Mouse (Mus musculus) spleen, adult 2 months (tissue): ENCODE results near the gene B4galt5. TPM values are rescaled to one million over a fixed set of nuclear protein-coding genes. Genes with fewer than 3 reads are reported as not detected.

ENCODE experiments used
- DNase-seq, 2 experiments: peaks; one replicate each; pipeline versions ENCODE4 v3.0.0 to v3.0.0-alpha.2; 2012 to 2021; ENCODE audit warnings: low spot score in 2 of 2, low read depth in 1 of 2
- H3K27ac ChIP-seq: fragments of 200-500 bp; 2 replicates; pipeline ENCODE4 v1.5.1; 2012; ENCODE audit warnings: low read length, inconsistent platforms; ENCODE audit not compliant: insufficient read depth
- H3K27me3 ChIP-seq: fragments of 200-500 bp; 2 replicates; pipeline ENCODE4 v1.6.1; 2012; ENCODE audit warnings: mild to moderate bottlenecking, moderate library complexity, low read length, inconsistent platforms; ENCODE audit not compliant: control insufficient read depth, insufficient read depth
- H3K36me3 ChIP-seq: fragments of 200-500 bp; 2 replicates; pipeline ENCODE4 v1.6.1; 2012; ENCODE audit warnings: mild to moderate bottlenecking, low read length, inconsistent platforms; ENCODE audit not compliant: control insufficient read depth, insufficient read depth
- H3K4me1 ChIP-seq: fragments of 200-500 bp; 2 replicates; pipeline ENCODE4 v1.6.1; 2011; ENCODE audit warnings: inconsistent platforms; ENCODE audit not compliant: control insufficient read depth, insufficient read depth, insufficient read length
- H3K4me3 ChIP-seq: fragments of 200-500 bp; 2 replicates; pipeline ENCODE4 v1.5.1; 2011; ENCODE audit warnings: mild to moderate bottlenecking, inconsistent platforms; ENCODE audit not compliant: insufficient read depth, insufficient read length; ENCODE audit errors: extremely low read depth
- CTCF ChIP-seq: fragments of 200-500 bp; IDR thresholded peaks from 2 replicates; pipeline ENCODE4 v1.5.1; 2011; ENCODE audit warnings: mild to moderate bottlenecking, inconsistent platforms; ENCODE audit not compliant: insufficient read depth, insufficient read length, insufficient replicate concordance; ENCODE audit errors: extremely low read depth
- POLR2A ChIP-seq: fragments of 200-500 bp; IDR thresholded peaks from 2 replicates; pipeline ENCODE4 v1.6.1; 2011; ENCODE audit warnings: low read depth, low read length, inconsistent platforms
- WGBS: fragments of 180-500 bp; shearing (Covaris S2); methylation state at CpG from one replicate; pipeline ENCODE4 v1.1.7; 2018; 5-methylcytosine and 5-hydroxymethylcytosine counted together
- polyA plus RNA-seq: library from polyadenylated mRNA; depleted of rRNA; stranded (reverse); fragments of >200 nt; gene quantifications from 2 replicates; pipeline ENCODE4 v1.2.3, GENCODE M21; 2012

Gene B4galt5
- polyA plus RNA-seq, 1 experiment: 20.5 TPM

DNA sequence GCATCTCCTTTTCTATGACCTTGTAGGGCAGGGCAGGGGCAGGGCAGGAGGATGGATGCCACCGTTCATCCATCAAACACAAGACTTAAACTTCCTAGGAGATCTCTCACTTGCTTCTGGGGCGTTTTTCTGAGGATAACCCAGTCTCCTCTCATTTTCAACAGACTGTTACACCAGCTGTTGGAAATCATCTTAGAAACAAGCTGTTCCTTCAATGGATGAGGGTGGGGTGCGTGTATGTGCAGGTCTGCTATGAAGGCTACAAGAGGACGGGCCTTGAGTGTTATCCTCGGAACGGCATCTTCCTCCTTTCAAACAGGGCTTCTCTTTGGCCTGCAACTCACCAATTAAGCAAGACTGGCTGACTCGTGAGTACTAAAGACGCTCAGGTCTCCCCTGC, 34.5 kb downstream of the B4galt5 start:
- TF ChIP-seq CTCF (no peak), POLR2A (no peak)
- no peak for DNase-seq
- Histone ChIP-seq H3K36me3 (peaks cover 9% of the 10 kb centered on the region), H3K27me3 (no peaks in the 10 kb centered on the region), H3K4me1 (peaks cover 28% of the 10 kb centered on the region; the same call in 1 of the 2 replicates), H3K27ac (no peak overlapping the region; the same call in 1 of the 2 replicates), H3K4me3 (no peak overlapping the region)
- WGBS: 86% methylated on average over 8 of the region's 8 CpGs

DNA sequence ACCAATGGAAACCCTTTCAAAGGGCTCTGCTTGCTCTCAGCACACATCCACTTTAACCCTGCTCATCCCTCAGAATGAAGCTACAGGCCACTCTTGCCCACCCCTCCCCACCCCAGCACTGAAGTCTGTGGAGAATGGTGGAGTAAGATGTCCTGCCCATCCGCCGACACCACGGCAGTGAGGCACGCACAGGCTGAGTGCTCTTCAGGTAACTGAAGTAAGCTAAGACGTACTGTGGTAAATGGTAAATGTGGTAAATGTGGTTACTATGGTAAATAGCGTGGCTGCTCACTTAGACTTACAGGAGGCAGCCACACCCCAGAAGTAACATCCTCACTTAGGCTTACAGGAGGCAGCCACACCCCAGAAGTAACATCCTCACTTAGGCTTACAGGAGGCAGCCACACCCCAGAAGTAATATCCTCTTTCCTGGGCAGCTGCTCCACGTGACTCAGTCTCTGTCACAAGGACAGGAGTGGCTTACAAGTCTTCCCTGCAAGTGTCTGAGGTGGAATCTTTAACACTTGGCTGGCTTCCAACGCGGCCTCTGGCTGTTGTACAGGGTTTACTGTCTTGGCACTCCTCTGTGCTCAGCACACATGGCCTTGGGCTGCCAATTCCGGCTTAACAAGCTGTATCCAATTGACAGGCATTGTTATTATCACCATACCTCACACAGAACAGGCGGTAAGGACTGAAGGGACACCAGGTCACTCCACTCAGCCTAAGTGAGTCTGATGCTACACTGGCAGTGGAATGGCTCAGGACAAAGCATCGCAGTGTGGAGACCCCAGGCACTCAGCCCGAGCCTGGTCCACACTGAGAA, 35.3 kb downstream of the B4galt5 start:
- no peaks in the 10 kb centered on the region for H3K27me3 ChIP-seq
- H3K4me1 ChIP-seq: peaks cover 22% of the 10 kb centered on the region; the same call in 1 of the 2 replicates
- 51% methylated on average over 13 of the region's 13 CpGs for WGBS
- peaks cover 16% of the 10 kb centered on the region for H3K36me3 ChIP-seq
- no peak for TF ChIP-seq POLR2A
- no peak for TF ChIP-seq CTCF
- DNase-seq: peak; percentile 21 to 28
- peak overlapping the region; percentile 2 for H3K27ac ChIP-seq
- no peak overlapping the region for H3K4me3 ChIP-seq

DNA sequence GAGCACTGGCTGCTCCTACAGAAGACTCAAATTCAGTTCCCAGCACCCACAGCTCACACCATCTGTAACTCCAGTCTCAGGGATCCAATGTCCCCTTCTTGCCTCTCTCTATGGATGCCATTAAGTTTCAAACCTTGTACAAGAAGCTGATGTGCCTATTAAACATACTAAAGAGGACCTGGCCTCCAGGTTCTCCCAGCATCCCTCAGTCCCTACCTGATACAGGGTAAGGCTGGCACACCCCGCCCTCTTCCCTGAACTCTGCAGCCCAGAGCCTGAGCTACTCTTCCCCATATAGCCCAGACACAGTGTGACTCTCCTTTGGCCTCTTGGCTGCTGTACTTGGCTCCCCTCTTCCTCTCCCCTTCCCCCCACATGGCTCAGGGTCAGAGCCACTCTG, 38.9 kb downstream of the B4galt5 start:
- Histone ChIP-seq H3K27me3 (no peaks in the 10 kb centered on the region), H3K36me3 (peaks cover 31% of the 10 kb centered on the region), H3K27ac (no peak overlapping the region), H3K4me1 (peaks cover 22% of the 10 kb centered on the region; the same call in 1 of the 2 replicates), H3K4me3 (no peak overlapping the region)
- TF ChIP-seq POLR2A (no peak), CTCF (no peak)
- DNase-seq: no peak
- WGBS: 96% methylated on average over 1 of the region's 1 CpGs

DNA sequence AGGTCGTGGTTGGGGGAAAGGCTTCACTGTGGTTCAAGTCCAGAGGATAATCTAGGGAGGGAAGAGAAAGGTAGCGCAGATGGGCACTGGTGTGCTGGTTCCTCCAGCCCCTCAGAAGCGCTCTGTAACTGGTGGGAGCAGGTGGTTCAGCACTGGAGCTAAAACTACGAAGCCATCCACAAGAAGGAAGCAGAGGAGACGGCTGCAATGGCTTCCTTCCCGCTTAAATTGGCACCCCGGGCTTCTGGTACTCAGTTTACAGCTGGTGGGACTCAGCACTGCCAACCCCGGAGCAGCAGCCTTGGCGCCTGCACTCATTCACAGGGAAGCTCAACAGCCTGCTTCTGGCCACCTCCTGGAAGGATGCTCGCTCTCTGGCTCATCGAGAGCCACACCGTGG, 39.7 kb downstream of the B4galt5 start:
- DNase-seq: no peak
- Histone ChIP-seq H3K4me3 (no peak overlapping the region), H3K36me3 (peaks cover 38% of the 10 kb centered on the region), H3K4me1 (peaks cover 14% of the 10 kb centered on the region; the same call in 1 of the 2 replicates), H3K27ac (no peak overlapping the region), H3K27me3 (no peaks in the 10 kb centered on the region)
- 87% methylated on average over 12 of the region's 12 CpGs for WGBS
- TF ChIP-seq POLR2A: no peak

DNA sequence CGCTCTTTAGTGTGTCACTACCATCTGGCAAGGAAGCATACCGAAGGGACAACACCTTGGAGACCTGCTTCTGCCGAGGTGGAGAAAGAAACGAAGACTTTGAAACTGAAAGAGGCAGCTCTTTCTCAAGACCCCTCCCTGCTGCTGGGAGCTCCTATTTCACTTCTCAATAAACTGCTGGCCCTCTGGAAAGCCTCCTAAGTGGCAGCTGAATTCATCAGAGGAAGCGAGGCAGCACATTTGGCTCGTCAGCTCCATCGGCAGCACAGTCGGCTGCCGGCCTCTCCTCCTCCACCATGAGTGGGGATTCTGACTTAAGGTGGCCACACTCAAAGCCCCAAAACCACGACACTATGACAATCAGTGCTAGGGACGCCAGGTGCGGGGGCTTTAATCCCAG, 41.3 kb downstream of the B4galt5 start:
- WGBS: 70% methylated on average over 12 of the region's 12 CpGs
- Histone ChIP-seq H3K27me3 (no peaks in the 10 kb centered on the region), H3K4me1 (no peaks in the 10 kb centered on the region), H3K36me3 (peaks cover 47% of the 10 kb centered on the region), H3K27ac (no peak overlapping the region), H3K4me3 (no peak overlapping the region)
- DNase-seq: no peak
- TF ChIP-seq POLR2A (no peak), CTCF (no peak)

DNA sequence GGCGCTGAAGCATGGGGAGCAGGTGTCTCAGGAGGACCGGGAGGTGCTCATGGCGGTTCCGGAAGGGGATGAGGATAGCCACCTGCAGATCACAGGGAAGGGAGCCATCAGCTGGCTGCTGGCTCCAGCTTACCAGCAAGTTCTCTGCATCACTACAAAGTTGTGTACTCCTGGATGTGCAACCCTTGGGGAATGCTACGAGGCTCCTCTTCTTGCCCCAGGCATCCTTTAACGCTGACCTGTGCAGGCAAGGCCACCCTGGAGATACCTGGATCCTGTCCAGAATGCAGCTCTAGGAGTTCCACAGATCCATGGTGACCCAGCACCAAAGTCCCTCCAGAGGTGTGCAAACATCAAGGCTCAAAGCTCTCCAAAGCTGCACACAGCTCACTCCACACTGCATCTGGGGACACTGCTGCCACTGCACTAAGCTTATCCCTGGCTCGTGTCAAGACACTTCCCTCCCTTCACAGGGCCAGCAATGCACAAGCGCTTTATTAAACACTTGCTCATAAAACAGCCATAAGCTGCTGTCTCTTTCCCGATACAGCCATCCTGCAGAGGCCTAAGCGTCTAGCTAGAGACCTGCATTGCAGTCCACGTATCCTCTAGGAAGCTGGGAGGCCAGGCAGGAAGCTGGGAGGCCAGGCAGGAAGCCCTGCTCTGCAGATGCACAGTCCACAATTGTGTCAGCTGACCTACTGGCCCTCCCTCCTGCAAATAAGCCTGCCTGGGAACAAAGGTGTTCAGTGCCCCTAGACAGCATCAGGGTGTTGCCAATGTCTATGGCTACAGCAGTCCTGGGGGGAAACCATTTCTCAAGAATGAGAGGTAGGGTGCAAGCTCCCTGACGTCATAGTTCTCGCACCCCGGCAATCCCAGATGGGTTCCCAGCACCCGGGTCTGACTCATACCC, 42.1 kb downstream of the B4galt5 start:
- no peak for DNase-seq

DNA sequence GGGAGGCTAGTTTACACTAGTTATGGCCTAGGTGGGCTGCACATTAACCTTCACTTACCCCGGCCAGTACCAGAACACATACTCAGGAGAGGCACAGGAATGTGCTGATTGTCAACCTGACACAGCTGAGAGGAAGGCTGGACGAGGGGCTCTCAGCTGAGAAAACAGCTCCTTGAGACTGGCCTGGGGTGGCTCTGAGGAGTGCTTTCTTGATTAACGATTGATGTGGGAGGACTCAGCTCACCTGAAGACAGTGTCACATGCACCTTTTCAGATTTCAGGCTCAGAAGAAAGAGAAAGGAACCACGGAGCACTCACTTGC, 42.7 kb downstream of the B4galt5 start:
- TF ChIP-seq POLR2A: no peak
- TF ChIP-seq CTCF: no peak

More for the DNA sequence above, 42.1 kb downstream of the B4galt5 start:
- H3K36me3 ChIP-seq: peaks cover 50% of the 10 kb centered on the region
- no peaks in the 10 kb centered on the region for H3K27me3 ChIP-seq
- TF ChIP-seq POLR2A: no peak
- TF ChIP-seq CTCF: no peak
- H3K4me3 ChIP-seq: no peak overlapping the region
- H3K4me1 ChIP-seq: no peaks in the 10 kb centered on the region
- no peak overlapping the region for H3K27ac ChIP-seq
- 84% methylated on average over 15 of the region's 15 CpGs for WGBS

More for the DNA sequence above, 42.7 kb downstream of the B4galt5 start:
- 87% methylated on average over 4 of the region's 4 CpGs for WGBS
- H3K27ac ChIP-seq: no peak overlapping the region
- no peaks in the 10 kb centered on the region for H3K27me3 ChIP-seq
- H3K36me3 ChIP-seq: peaks cover 54% of the 10 kb centered on the region
- no peak overlapping the region for H3K4me3 ChIP-seq
- no peak for DNase-seq
- no peaks in the 10 kb centered on the region for H3K4me1 ChIP-seq
